Mouse (Mus musculus) forebrain, embryonic 13.5 days (tissue): Measurements from ENCODE around the gene Cacna2d3. TPM values are rescaled to one million over a fixed set of nuclear protein-coding genes. Genes with fewer than 3 reads are reported as not detected.

ENCODE experiments used
- ATAC-seq: fragments of 200-750 bp; cut with Nextera tagmentation; 2 replicates; pipeline ENCODE4 v1.8.0; 2017
- H3K27ac ChIP-seq: fragments of 300-500 bp; sonication (generic); 2 replicates; pipeline ENCODE4 v1.5.1; 2015; ENCODE audit warnings: inconsistent platforms, mild to moderate bottlenecking, moderate library complexity
- H3K27me3 ChIP-seq: fragments of 300-500 bp; sonication (generic); 2 replicates; pipeline ENCODE4 v1.6.1; 2015; ENCODE audit warnings: mild to moderate bottlenecking, inconsistent platforms
- H3K36me3 ChIP-seq: fragments of 300-500 bp; sonication (generic); 2 replicates; pipeline ENCODE4 v1.6.1; 2015; ENCODE audit warnings: mild to moderate bottlenecking, inconsistent platforms; ENCODE audit not compliant: poor library complexity, severe bottlenecking
- H3K4me1 ChIP-seq: fragments of 300-500 bp; sonication (generic); 2 replicates; pipeline ENCODE4 v1.6.1; 2015; ENCODE audit warnings: inconsistent platforms
- H3K4me2 ChIP-seq: fragments of 300-500 bp; sonication (generic); 2 replicates; pipeline ENCODE4 v1.6.1; 2015; ENCODE audit warnings: inconsistent platforms, mild to moderate bottlenecking, moderate library complexity
- H3K4me3 ChIP-seq: fragments of 300-500 bp; sonication (generic); 2 replicates; pipeline ENCODE4 v1.5.1; 2015; ENCODE audit warnings: mild to moderate bottlenecking, inconsistent platforms
- H3K9ac ChIP-seq: fragments of 300-500 bp; sonication (generic); 2 replicates; pipeline ENCODE4 v1.6.1; 2015; ENCODE audit warnings: mild to moderate bottlenecking, inconsistent platforms
- H3K9me3 ChIP-seq: fragments of 300-500 bp; sonication (generic); replicated peaks from 2 replicates; pipeline ENCODE4 v1.6.1; 2016; ENCODE audit warnings: inconsistent platforms
- WGBS: fragments of 180-500 bp; shearing (Covaris S2); methylation state at CpG from one replicate; pipeline ENCODE4 v1.1.7; 2015; 5-methylcytosine and 5-hydroxymethylcytosine counted together
- polyA plus RNA-seq: library from polyadenylated mRNA; unstranded; fragments of >200 nt; fragmentation: Nextera tagmentation; extraction: Ambion mirVana; gene quantifications from 2 replicates; pipeline ENCODE4 v1.2.1, GENCODE M21; 2015

Gene Cacna2d3
- polyA plus RNA-seq, 1 experiment from 2014 or later = 12.3 TPM

DNA sequence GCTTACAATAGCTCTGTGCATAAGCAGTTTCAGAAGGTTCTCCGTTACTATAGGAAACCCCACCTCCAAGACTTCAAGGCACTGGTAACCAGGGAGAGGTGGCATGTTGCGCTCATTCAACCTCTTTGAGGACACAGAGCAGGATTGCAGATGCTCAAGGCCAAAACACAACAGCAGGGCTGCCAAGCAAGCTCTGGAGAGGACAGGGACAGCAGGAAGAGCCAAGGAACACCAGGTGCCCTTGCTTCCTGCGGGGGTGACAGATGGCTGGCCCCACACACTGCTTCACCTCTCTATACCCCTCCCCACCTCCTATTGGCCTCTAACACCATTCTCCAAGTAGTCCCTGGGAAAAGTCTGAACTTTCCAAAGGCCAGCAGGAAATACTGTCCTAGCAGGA lies 9.0 kb downstream of the Cacna2d3 start:
- Histone ChIP-seq H3K27me3 (peaks cover 2% of the 10 kb centered on the region; the same call in 1 of the 2 replicates), H3K36me3 (no peaks in the 10 kb centered on the region), H3K9me3 (no peaks in the 10 kb centered on the region), H3K4me3 (no peak overlapping the region), H3K27ac (no peak overlapping the region), H3K4me1 (0 out of 2 replicates have a peak, but pooled peaks cover 2% of the 10 kb centered on the region), H3K9ac (no peak overlapping the region), H3K4me2 (no peak overlapping the region)
- ATAC-seq = no peak
- 84% methylated on average over 3 of the region's 3 CpGs for WGBS

DNA sequence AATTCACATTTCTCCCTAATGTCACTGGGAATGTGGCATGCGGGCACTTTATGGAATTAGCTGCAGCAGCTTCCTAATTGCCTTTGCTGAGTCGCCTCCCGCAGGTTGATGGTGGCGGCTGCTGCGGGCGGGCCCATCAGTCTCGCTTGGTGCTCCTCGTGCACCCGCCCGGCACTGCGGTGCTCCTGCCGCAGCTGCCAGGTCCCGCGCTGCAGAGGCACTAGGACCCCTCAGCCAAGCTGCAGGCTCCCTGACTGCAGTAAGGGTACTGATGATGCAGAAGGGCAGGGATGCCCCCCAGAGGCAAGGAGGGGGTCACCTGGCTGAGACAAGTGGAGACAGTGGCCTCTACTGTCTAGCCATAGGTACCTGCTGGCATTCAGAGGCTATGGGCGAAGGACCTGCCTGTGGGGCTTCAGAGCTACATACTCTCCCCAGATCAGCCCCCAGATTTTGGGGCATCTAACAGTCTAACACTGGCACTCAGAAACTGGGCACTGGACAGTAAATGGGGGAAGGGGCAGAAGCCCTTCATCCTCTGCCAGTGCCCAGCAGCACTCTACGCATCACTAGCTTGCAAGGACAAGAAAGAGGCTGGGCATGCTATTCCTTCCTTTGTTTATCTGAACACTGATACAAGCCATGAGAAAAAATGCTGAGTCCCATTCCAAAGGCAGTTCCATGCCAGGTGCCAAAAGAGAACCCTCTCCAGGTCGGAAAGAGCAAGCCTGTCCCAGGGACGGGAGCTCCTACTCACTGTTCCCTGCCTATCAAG lies 13.9 kb downstream of the Cacna2d3 start:
- WGBS = 43% methylated on average over 18 of the region's 18 CpGs
- no peaks in the 10 kb centered on the region for H3K36me3 ChIP-seq
- peak; percentile 50; the same call in 1 of the 2 replicates for ATAC-seq
- no peak overlapping the region for H3K27ac ChIP-seq
- H3K4me2 ChIP-seq = peak overlapping the region; percentile 32
- H3K9me3 ChIP-seq = no peaks in the 10 kb centered on the region
- H3K4me3 ChIP-seq = no peak overlapping the region
- H3K27me3 ChIP-seq = no peaks in the 10 kb centered on the region
- no peak overlapping the region for H3K9ac ChIP-seq
- peaks cover 6% of the 10 kb centered on the region; the same call in 1 of the 2 replicates for H3K4me1 ChIP-seq

DNA sequence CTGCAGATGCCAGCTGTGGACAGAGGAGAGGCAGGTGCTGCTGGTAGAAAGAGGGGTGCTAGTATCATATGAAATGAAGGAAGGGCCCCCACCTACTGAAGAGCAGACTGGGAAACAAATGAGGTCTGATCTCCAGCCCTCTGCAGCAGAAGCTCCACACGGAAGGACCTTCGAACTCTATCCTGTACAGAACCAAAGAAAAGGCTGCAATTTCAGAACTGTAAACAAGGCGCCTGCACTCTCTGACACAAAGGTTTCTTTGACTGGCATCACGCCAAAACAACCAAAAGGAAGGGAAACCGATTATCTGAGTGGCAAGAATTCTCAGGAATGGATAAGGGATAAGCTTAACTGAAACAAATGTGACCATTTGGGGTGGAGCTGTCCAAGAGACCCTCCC lies 18.9 kb downstream of the Cacna2d3 start:
- ATAC-seq = no peak
- Histone ChIP-seq H3K4me1 (peaks cover 9% of the 10 kb centered on the region), H3K27ac (no peak overlapping the region), H3K9ac (no peak overlapping the region), H3K9me3 (no peaks in the 10 kb centered on the region), H3K4me2 (no peak overlapping the region), H3K4me3 (no peak overlapping the region), H3K27me3 (no peaks in the 10 kb centered on the region), H3K36me3 (no peaks in the 10 kb centered on the region)
- WGBS = 55% methylated on average over 5 of the region's 5 CpGs

DNA sequence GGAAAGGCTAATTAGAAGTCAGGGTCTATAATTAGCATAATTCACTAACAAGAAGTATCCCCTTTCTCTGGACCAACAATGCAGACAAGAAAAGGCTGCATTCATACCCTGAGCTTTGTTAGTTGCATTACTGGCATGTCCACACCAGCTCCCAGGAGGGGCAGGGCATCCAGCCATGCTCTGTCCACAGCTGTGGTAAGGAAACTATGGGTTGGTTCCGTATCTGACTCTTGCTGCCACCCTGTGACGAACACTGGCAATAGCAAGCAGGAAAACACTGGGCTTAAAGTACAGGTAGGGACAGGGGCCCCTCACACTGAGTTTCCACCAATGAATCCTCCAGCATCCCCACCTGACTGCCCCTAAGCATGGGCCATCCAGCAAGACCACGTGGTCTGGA lies 25.5 kb downstream of the Cacna2d3 start:
- 7% methylated on average over 3 of the region's 3 CpGs for WGBS
- peaks cover 15% of the 10 kb centered on the region for H3K4me1 ChIP-seq

DNA sequence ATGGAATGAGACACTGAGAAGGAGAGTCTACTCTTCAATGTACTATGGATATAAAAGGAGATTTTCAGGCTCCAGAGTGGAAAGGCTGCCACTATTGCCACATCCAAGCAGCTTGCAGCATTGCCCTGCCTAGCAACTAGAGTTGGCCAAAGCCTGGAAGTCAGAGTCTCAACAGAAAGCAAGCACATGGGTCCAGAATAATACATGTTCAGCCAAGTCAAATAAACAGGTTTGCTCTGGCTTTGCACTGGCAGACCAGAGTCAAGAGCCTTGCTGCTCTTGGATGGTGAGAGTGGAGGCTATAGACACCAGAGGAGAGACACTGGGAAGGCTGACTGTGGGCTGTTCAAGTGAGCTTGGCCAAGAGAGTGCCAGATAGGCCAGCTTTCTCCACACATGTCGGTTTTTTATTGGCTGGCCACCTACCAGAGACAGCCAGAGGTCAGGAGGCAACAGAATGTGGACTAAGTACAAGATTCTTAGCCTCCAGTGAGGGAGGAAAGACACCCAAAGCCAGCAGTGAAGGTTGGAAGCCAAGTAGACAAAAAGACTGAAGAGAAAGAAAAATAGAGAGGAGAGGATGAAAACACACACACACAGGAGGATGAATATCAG lies 49.1 kb downstream of the Cacna2d3 start:
- no peak for ATAC-seq
- WGBS = 44% methylated on average over 1 of the region's 1 CpGs
- H3K9ac ChIP-seq = no peak overlapping the region
- H3K36me3 ChIP-seq = no peaks in the 10 kb centered on the region
- peaks cover 16% of the 10 kb centered on the region for H3K4me1 ChIP-seq
- no peak overlapping the region for H3K27ac ChIP-seq
- H3K4me3 ChIP-seq = no peak overlapping the region
- H3K4me2 ChIP-seq = no peak overlapping the region
- H3K27me3 ChIP-seq = no peaks in the 10 kb centered on the region
- no peaks in the 10 kb centered on the region for H3K9me3 ChIP-seq

More for the DNA sequence above, 25.5 kb downstream of the Cacna2d3 start:
- peak; percentile 84 for ATAC-seq
- Histone ChIP-seq H3K36me3 (no peaks in the 10 kb centered on the region), H3K4me3 (no peak overlapping the region), H3K27me3 (no peaks in the 10 kb centered on the region), H3K9me3 (no peaks in the 10 kb centered on the region), H3K4me2 (no peak overlapping the region), H3K27ac (no peak overlapping the region), H3K9ac (no peak overlapping the region)

DNA sequence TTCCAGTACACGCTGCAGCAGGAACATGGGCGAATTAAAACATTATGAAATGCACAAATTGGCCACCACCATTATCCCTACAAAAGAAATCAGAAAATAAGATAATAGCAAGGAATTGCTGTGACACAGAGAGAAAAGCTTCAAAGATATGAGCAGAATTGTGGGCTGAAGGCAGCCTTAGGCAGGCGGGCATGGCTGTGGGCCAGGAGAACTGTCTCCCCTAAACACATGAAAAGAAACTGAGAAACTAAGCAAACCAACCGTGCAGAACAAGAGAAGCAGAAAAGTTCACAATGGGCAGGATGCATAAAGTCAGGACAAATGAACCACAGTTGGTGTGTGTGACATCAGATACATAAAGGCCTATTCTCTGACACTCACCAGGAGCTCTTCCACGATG lies 51.8 kb downstream of the Cacna2d3 start:
- WGBS = 37% methylated on average over 5 of the region's 5 CpGs
- Histone ChIP-seq H3K4me1 (peaks cover 16% of the 10 kb centered on the region), H3K27ac (no peak overlapping the region), H3K36me3 (no peaks in the 10 kb centered on the region), H3K9ac (no peak overlapping the region), H3K4me3 (no peak overlapping the region), H3K4me2 (no peak overlapping the region), H3K27me3 (no peaks in the 10 kb centered on the region), H3K9me3 (no peaks in the 10 kb centered on the region)
- no peak for ATAC-seq

DNA sequence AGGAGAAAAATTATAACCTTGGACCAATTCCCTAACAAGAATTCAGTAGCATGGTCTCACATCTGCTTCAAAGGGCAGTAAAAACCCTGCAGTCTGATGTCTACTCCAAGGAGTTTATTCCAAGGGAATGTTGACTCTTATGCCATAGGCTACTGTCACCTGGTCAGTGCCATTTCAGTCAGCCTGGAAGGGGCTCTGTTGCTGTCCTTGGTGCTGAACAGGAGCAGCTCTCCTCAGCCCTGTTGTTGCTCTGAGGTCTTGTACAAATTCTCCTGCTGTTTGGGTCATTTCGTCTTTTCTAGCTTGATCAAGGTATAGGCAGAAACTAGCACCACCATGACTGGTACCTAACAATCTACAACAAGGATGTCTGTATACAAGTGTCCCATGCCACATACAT lies 64.7 kb downstream of the Cacna2d3 start:
- WGBS = 52% methylated on average over 1 of the region's 1 CpGs
- no peak overlapping the region for H3K4me3 ChIP-seq
- no peak overlapping the region for H3K4me2 ChIP-seq
- no peak overlapping the region for H3K27ac ChIP-seq
- no peak overlapping the region for H3K9ac ChIP-seq
- no peaks in the 10 kb centered on the region for H3K27me3 ChIP-seq
- no peaks in the 10 kb centered on the region for H3K4me1 ChIP-seq
- ATAC-seq = no peak
- H3K9me3 ChIP-seq = no peaks in the 10 kb centered on the region
- no peaks in the 10 kb centered on the region for H3K36me3 ChIP-seq

DNA sequence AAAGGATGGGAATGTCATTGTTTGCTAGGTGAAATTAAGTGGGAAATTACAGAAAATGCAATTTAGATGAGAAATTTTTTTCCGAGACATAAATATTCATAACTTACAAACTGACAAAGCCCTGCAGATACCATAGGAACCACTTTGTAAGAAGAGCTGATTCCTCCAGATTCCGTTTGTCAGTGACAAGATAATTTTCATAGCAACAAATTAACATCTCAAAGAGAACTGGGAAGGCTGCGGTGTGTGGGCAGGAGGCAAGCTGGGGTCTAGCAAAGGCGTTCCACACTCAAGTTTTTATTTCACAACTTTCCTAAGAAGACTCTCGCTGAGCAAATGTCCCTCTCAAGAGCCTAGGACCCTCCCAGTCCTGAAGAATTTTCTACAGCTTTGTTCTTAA lies 71.1 kb downstream of the Cacna2d3 start:
- no peaks in the 10 kb centered on the region for H3K27me3 ChIP-seq
- no peak overlapping the region for H3K4me3 ChIP-seq
- H3K4me2 ChIP-seq = no peak overlapping the region
- no peaks in the 10 kb centered on the region for H3K36me3 ChIP-seq
- 67% methylated on average over 5 of the region's 5 CpGs for WGBS
- H3K4me1 ChIP-seq = peaks cover 8% of the 10 kb centered on the region; the same call in 1 of the 2 replicates
- ATAC-seq = peak; percentile 63; the same call in 1 of the 2 replicates
- no peak overlapping the region; the same call in 1 of the 2 replicates for H3K27ac ChIP-seq
- no peak overlapping the region for H3K9ac ChIP-seq
- H3K9me3 ChIP-seq = no peaks in the 10 kb centered on the region

DNA sequence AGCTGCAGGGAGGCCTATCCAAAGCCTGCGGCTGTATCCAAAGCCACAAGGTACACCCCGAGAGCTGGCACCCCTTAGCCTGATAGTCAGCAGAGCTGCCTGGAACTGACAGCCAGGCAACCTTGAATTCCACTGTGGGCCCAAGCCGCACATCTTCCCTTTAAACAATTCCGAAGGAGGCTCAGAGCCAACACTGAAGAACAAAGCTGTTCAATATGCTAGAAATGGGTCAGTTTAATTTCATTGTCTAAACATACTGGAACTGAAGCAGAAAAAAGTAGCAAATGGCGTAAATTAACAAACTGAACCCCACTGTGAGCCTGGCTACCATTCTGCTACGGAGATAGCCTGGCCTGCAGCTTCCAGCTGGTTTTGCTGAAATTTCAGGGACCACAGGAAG lies 72.9 kb downstream of the Cacna2d3 start:
- Histone ChIP-seq H3K9ac (no peak overlapping the region), H3K4me2 (no peak overlapping the region), H3K9me3 (no peaks in the 10 kb centered on the region), H3K4me1 (peaks cover 8% of the 10 kb centered on the region; the same call in 1 of the 2 replicates), H3K27me3 (no peaks in the 10 kb centered on the region), H3K4me3 (no peak overlapping the region), H3K36me3 (no peaks in the 10 kb centered on the region), H3K27ac (no peak overlapping the region)
- ATAC-seq = no peak
- 45% methylated on average over 6 of the region's 6 CpGs for WGBS

DNA sequence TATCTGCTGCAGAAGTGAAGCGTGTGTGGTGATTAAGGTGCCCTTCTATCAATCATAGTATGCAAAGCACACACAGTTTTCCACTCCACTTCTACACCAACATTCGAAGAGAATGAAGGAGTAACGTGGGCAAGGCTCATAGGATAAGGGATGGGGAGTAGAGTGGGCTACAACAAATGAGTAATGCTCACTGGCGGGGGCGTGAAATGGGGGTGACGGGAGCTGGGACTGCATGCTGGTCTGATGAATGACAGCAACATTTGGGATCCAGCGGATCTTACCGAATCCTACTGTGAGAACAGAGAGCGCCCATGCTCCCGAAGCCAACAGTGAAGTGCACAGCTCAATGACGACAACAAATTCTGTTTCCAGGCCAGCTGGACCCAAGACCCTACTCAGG lies 76.2 kb downstream of the Cacna2d3 start:
- H3K4me3 ChIP-seq = no peak overlapping the region
- H3K9ac ChIP-seq = no peak overlapping the region
- no peaks in the 10 kb centered on the region for H3K36me3 ChIP-seq
- 75% methylated on average over 11 of the region's 11 CpGs for WGBS
- no peak for ATAC-seq
- no peak overlapping the region for H3K4me2 ChIP-seq
- no peaks in the 10 kb centered on the region for H3K9me3 ChIP-seq
- H3K4me1 ChIP-seq = peaks cover 8% of the 10 kb centered on the region; the same call in 1 of the 2 replicates
- no peak overlapping the region for H3K27ac ChIP-seq
- no peaks in the 10 kb centered on the region for H3K27me3 ChIP-seq

DNA sequence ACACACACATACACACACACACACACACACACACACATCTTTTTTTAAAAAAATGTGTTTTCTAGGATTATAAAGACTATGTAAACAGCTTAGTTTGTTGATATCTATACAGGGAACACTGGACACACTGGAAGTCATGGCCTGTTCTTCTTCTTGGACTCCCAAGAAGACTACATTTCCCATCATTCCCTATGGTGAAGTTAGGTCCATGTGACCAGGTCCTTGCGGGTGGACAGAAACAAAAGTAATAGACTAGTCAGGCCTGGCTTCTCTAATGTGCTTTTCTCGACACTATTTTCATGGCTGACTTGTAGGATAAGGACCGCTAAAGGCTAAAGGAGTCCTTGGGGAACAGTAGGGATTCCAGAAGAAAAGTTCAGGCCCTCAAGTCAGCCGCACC lies 78.4 kb downstream of the Cacna2d3 start:
- no peak for ATAC-seq

DNA sequence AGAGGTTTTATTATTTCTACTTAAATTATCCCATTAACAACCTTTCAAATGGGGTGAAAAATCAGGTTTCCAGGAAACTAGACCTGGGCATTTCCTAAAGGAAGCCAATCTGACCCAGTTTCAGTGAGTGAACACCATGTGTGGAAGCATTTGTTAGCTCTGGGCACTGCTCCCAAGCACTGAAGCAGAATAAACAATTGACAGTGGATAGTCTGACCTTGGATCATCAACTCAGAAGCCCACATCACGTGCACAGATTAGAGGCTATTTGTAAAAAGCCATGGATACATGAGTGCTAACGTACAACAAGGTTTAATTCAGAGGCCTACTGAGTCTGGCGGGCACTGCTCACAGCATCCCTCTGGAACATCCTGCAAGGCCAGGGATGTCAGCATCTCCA lies 82.4 kb downstream of the Cacna2d3 start:
- Histone ChIP-seq H3K4me2 (no peak overlapping the region), H3K36me3 (no peaks in the 10 kb centered on the region), H3K27me3 (no peaks in the 10 kb centered on the region), H3K27ac (no peak overlapping the region), H3K9me3 (no peaks in the 10 kb centered on the region), H3K4me1 (peaks cover 10% of the 10 kb centered on the region; the same call in 1 of the 2 replicates), H3K9ac (no peak overlapping the region), H3K4me3 (no peak overlapping the region)
- 42% methylated on average over 3 of the region's 3 CpGs for WGBS
- ATAC-seq = no peak

More for the DNA sequence above, 78.4 kb downstream of the Cacna2d3 start:
- WGBS = 82% methylated on average over 4 of the region's 4 CpGs
- Histone ChIP-seq H3K9ac (no peak overlapping the region), H3K36me3 (no peaks in the 10 kb centered on the region), H3K4me1 (peaks cover 10% of the 10 kb centered on the region; the same call in 1 of the 2 replicates), H3K4me3 (no peak overlapping the region), H3K9me3 (no peaks in the 10 kb centered on the region), H3K27me3 (no peaks in the 10 kb centered on the region), H3K4me2 (no peak overlapping the region), H3K27ac (no peak overlapping the region)
